Comparison of ENCODE assay signal across 15 mouse cellular contexts in the genomic region with DNA sequence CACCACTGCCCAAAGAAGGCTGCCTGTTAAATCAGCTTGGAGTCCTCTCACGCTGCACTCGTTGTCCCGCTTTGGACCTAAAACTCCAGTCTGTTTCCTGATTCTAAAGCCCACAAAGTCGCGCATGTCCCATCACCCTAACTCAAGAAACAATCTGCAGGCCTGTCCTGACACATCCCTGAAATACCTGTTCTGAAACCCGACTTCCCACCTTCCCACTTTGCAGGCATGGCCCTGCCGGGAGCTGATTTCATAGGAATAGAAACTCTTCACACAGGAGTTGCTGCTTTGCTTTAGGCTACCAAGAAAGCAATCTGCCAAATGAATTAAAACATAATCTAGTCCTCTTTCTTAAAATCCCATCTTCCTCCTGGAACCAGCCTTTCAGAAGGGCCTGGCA.
DNase-seq lines count a peak whose midpoint lies in the region; ATAC-seq and TF ChIP-seq lines count a peak whose summit lies in the region.
"Had no signal": no experiment of that assay in that cellular context is flagged by ENCODE, and none has a peak within 500 bp of the region (broad histone marks: within the 10 kb centered on the region; RNA-seq: fewer than 3 reads in every experiment).

No protein-coding gene starts in this region.

- intact Hi-C loops in gastrocnemius, adult 2 months (cut with DNase I), result no loop called here

- H3K27ac ChIP-seq in heart, embryonic 14.5 days (replicated peaks in 1 of 2; ENCODE audit: control insufficient read depth in 1 of 2, insufficient read depth in 1 of 2, low read depth in 2 of 2, low read length in 2 of 2), result peak overlapping the region; percentile 69 to 90
- H3K27ac ChIP-seq in limb, embryonic 12.5 days, result peak overlapping the region; percentile 42
- no peak overlapping the region for H3K27ac ChIP-seq in intestine, embryonic 16.5 days (ENCODE audit: low read length)
- no peak overlapping the region for H3K27ac ChIP-seq in gastrocnemius, adult 2 months
- H3K27ac ChIP-seq: kidney, embryonic 15.5 days had no signal

- WGBS in heart, embryonic 14.5 days, result 53% methylated on average over 7 of the region's 7 CpGs
- WGBS in limb, embryonic 12.5 days, result 82% methylated on average over 7 of the region's 7 CpGs
- WGBS in intestine, embryonic 16.5 days, result 77% methylated on average over 7 of the region's 7 CpGs

- no peak overlapping the region for H3K4me2 ChIP-seq in heart, embryonic 14.5 days (ENCODE audit: low read length)
- H3K4me2 ChIP-seq in limb, embryonic 12.5 days, result no peak overlapping the region
- no peak overlapping the region for H3K4me2 ChIP-seq in intestine, embryonic 16.5 days (ENCODE audit: low read depth, low read length)
- H3K4me2 ChIP-seq: kidney, embryonic 15.5 days had no signal

- H3K4me3 ChIP-seq in heart, embryonic 14.5 days (ENCODE audit: control insufficient read depth in 1 of 2, insufficient read depth in 1 of 2, low read depth in 1 of 2, low read length in 2 of 2), result no peak overlapping the region
- no peak overlapping the region for H3K4me3 ChIP-seq in limb, embryonic 12.5 days (replicated peaks)
- no peak overlapping the region for H3K4me3 ChIP-seq in intestine, embryonic 16.5 days (ENCODE audit: low read length)
- H3K4me3 ChIP-seq in gastrocnemius, adult 2 months, result no peak overlapping the region
- H3K4me3 ChIP-seq: kidney, embryonic 15.5 days had no signal

- H3K9me3 ChIP-seq in heart, embryonic 14.5 days (ENCODE audit: control insufficient read depth, low read length), result no peaks in the 10 kb centered on the region
- no peaks in the 10 kb centered on the region for H3K9me3 ChIP-seq in limb, embryonic 12.5 days
- no peaks in the 10 kb centered on the region for H3K9me3 ChIP-seq in intestine, embryonic 16.5 days (ENCODE audit: control insufficient read depth, low read length)
- H3K9me3 ChIP-seq: kidney, embryonic 15.5 days had no signal

- peak overlapping the region; percentile 9; the same call in 1 of the 2 replicates for H3K9ac ChIP-seq in heart, embryonic 14.5 days (ENCODE audit: low read length)
- H3K9ac ChIP-seq in limb, embryonic 12.5 days (replicated peaks), result no peak overlapping the region
- no peak overlapping the region for H3K9ac ChIP-seq in intestine, embryonic 16.5 days (ENCODE audit: low read depth, low read length)
- H3K9ac ChIP-seq: kidney, embryonic 15.5 days; liver, postnatal 0 days had no signal

- DNase-seq in heart, adult 8-10 months (ENCODE audit: low spot score), result no peak
- peak; percentile 56 to 62 for DNase-seq in urinary bladder, adult 18-20 months (ENCODE audit: low spot score in 2 of 2)
- no peak for DNase-seq in urinary bladder, postnatal 10 days (ENCODE audit: low spot score)
- no peak for DNase-seq in gastrocnemius, adult 2 months
- DNase-seq: B cell, adult 2 months; cerebellum, postnatal 14 days; heart, postnatal 36 days; liver, postnatal 0 days had no signal

- no peak for TF ChIP-seq CTCF in gastrocnemius, adult 2 months (IDR thresholded peaks at IDR 0.05)

- peaks cover 3% of the 10 kb centered on the region; the same call in 1 of the 2 replicates for H3K36me3 ChIP-seq in heart, embryonic 14.5 days (ENCODE audit: control insufficient read depth, insufficient read depth, low read length)
- H3K36me3 ChIP-seq in limb, embryonic 12.5 days, result no peaks in the 10 kb centered on the region
- no peaks in the 10 kb centered on the region for H3K36me3 ChIP-seq in intestine, embryonic 16.5 days (ENCODE audit: control insufficient read depth, insufficient read depth, low read length)
- H3K36me3 ChIP-seq: kidney, embryonic 15.5 days had no signal

- peaks cover 68 to 92% of the 10 kb centered on the region in 2 experiments for H3K4me1 ChIP-seq in heart, embryonic 14.5 days (ENCODE audit: control insufficient read depth in 2 of 2, insufficient read depth in 2 of 2, low read length in 2 of 2)
- H3K4me1 ChIP-seq in limb, embryonic 12.5 days (replicated peaks), result peaks cover 35% of the 10 kb centered on the region
- H3K4me1 ChIP-seq in intestine, embryonic 16.5 days (ENCODE audit: control insufficient read depth, insufficient read depth, low read length), result peaks cover 28% of the 10 kb centered on the region

- H3K27me3 ChIP-seq in heart, embryonic 14.5 days (ENCODE audit: control insufficient read depth, insufficient read depth, low read length), result no peaks in the 10 kb centered on the region
- H3K27me3 ChIP-seq in limb, embryonic 12.5 days, result no peaks in the 10 kb centered on the region
- H3K27me3 ChIP-seq in intestine, embryonic 16.5 days (replicated peaks; ENCODE audit: control insufficient read depth, insufficient read depth, low read length), result no peaks in the 10 kb centered on the region
- H3K27me3 ChIP-seq: kidney, embryonic 15.5 days; Patski had no signal

- ATAC-seq in heart, embryonic 14.5 days (ENCODE audit: insufficient number of reproducible peaks, insufficient read depth, low FRiP score, low read depth), result no peak
- ATAC-seq in limb, embryonic 12.5 days (ENCODE audit: insufficient number of reproducible peaks, insufficient read depth, low FRiP score, low TSS enrichment, low read depth), result no peak
- ATAC-seq in intestine, embryonic 16.5 days, result no peak
- no peak for ATAC-seq in granulocyte monocyte progenitor cell, adult 5-6 weeks (replicated peaks; ENCODE audit: poor library complexity, severe bottlenecking)
- ATAC-seq: forebrain, embryonic 14.5 days; liver, postnatal 0 days; Patski had no signal

Comparison
In these comparisons a context has a peak if more than half of its experiments do, and no peak if none do; other contexts are left out.
1. DNase-seq: peak in urinary bladder, adult 18-20 months (2 of 2); none in heart, adult 8-10 months (single experiment), urinary bladder, postnatal 10 days (single experiment) and gastrocnemius, adult 2 months (single experiment).
2. H3K27ac ChIP-seq: peak in heart, embryonic 14.5 days (2 of 2) and limb, embryonic 12.5 days (single experiment); none in intestine, embryonic 16.5 days (single experiment) and gastrocnemius, adult 2 months (single experiment).